Mouse (Mus musculus): Measurements from ENCODE around the gene Tbc1d19.

- TF ChIP-seq CTCF (IDR thresholded peaks at IDR 0.05; ENCODE audit: low read depth, low read length): no peak
- no peak for TF ChIP-seq POLR2A (IDR thresholded peaks at IDR 0.05; ENCODE audit: borderline replicate concordance, low read depth, low read length)
Observed at GRCm38 (mm10) chr5:53825886-53826285, 16.5 kb downstream of the Tbc1d19 start.
